Mouse (Mus musculus) erythroblast, adult 5-6 weeks (primary cell): ENCODE data around the gene Nme8. TPM values are rescaled to one million over a fixed set of nuclear protein-coding genes. Genes with fewer than 3 reads are reported as not detected.

Source experiments
- ATAC-seq: replicated peaks from 2 replicates; pipeline ENCODE4 v1.8.0; 2016; ENCODE audit warnings: moderate number of reproducible peaks, mild to moderate bottlenecking, moderate TSS enrichment, inconsistent platforms; ENCODE audit not compliant: poor library complexity, low FRiP score, severe bottlenecking
- total RNA-seq, 2 experiments: library from RNA; stranded (forward) in 1 of 2; stranded (reverse) in 1 of 2; fragments of 150-400 nt in 1 of 2; fragments of 200-764, 138-1000 nt in 1 of 2; gene quantifications; 2 replicates each; pipeline versions ENCODE4 v1.2.3 to v1.2.4; 2015 to 2017; ENCODE audit warnings: low replicate concordance in 2 of 2

The Nme8 gene
- total RNA-seq (2015; ENCODE audit: low replicate concordance) (not detected in 2 replicates), total RNA-seq (2017; ENCODE audit: low replicate concordance) (not detected in 2 replicates)

- ATAC-seq = no peak
Measured at GRCm38 (mm10) chr13:19697790-19698189, at the start of gene Nme8. Nme8 (minus strand) TSS chr13:19697794.

GRCm38 (mm10) chr13:19745741-19746140, 48.1 kb upstream of the Nme8 start:
- no peak for ATAC-seq

- ATAC-seq = no peak
Measured at GRCm38 (mm10) chr13:19744536-19744935, 46.9 kb upstream of the Nme8 start.

- ATAC-seq = no peak
Measured at GRCm38 (mm10) chr13:19734597-19734996, 37.0 kb upstream of the Nme8 start.

GRCm38 (mm10) chr13:19730826-19731225, 33.2 kb upstream of the Nme8 start:
- ATAC-seq = no peak

- ATAC-seq = no peak
Measured at GRCm38 (mm10) chr13:19718954-19719353, 21.4 kb upstream of the Nme8 start.

- ATAC-seq = no peak
Measured at GRCm38 (mm10) chr13:19717201-19717600, 19.6 kb upstream of the Nme8 start.

- ATAC-seq = no peak
Measured at GRCm38 (mm10) chr13:19703806-19704205, 6.2 kb upstream of the Nme8 start.

- ATAC-seq = no peak
Measured at GRCm38 (mm10) chr13:19701443-19702078, 4.0 kb upstream of the Nme8 start.

- ATAC-seq = no peak
Measured at GRCm38 (mm10) chr13:19700733-19701442, 3.3 kb upstream of the Nme8 start.

- no peak for ATAC-seq
Measured at GRCm38 (mm10) chr13:19698524-19699173, 1.1 kb upstream of the Nme8 start.

GRCm38 (mm10) chr13:19690417-19690816, 7.2 kb downstream of the Nme8 start:
- no peak for ATAC-seq

GRCm38 (mm10) chr13:19689971-19690370, 7.6 kb downstream of the Nme8 start:
- no peak for ATAC-seq

- ATAC-seq = no peak
Measured at GRCm38 (mm10) chr13:19684007-19684406, 13.6 kb downstream of the Nme8 start.

GRCm38 (mm10) chr13:19682879-19683640, 14.5 kb downstream of the Nme8 start:
- ATAC-seq = no peak

GRCm38 (mm10) chr13:19674601-19675000, 23.0 kb downstream of the Nme8 start:
- ATAC-seq = no peak

GRCm38 (mm10) chr13:19674025-19674424, 23.6 kb downstream of the Nme8 start:
- ATAC-seq = no peak

- no peak for ATAC-seq
Measured at GRCm38 (mm10) chr13:19668355-19669140, 29.0 kb downstream of the Nme8 start.

GRCm38 (mm10) chr13:19652405-19652804, 45.2 kb downstream of the Nme8 start:
- ATAC-seq = peak; percentile 62; the same call in 1 of the 2 replicates
